Mouse (Mus musculus) hindlimb bud, embryonic 11.5 days (tissue): ENCODE measurements around the gene Fahd2a.

ENCODE experiments used
- DNase-seq: peaks from one replicate; pipeline ENCODE4 v3.0.0-alpha.2; 2012; ENCODE audit warnings: low read depth, low spot score; ENCODE audit errors: extremely low spot score

The Fahd2a gene

DNA sequence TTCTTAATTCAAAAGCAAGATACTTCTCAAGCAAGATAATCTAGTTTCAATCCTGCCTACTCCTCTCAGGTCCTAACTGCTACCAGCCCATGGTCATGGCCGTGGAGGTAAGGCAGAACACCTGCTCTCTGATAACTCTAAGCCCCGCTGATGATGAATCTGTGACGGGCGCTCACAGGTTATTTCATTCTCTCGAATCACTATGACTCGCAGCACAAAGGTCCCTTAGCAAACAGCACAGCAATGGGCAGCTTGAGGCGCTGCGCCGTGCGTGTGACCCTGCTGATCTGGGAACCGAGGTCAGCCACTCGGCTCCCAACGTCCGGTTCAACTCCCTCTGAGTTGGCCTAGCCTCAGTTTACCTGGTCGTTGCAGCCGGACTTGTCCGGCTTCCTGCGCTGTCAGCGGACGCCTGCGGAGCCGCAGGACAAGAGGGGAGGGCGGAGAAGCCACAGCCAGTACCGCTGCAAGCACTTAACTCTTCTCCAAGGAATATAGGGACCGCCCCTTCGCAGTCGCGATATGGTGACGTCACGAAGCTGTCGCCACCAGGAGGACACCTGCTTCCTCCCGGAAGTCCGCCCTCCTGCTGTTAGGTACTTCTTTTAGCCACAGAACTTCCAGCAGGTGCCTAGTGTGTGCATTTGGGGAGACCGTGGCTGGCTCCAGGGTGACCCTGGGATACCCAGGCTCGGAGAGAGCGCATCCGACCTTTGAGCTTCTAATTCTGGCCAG lies at the start of gene Fahd2a:
Gene Fahd2a, minus strand, starts transcription at position 511 of the 735 bp plus-strand sequence.
- DNase-seq: peak; percentile 66

DNA sequence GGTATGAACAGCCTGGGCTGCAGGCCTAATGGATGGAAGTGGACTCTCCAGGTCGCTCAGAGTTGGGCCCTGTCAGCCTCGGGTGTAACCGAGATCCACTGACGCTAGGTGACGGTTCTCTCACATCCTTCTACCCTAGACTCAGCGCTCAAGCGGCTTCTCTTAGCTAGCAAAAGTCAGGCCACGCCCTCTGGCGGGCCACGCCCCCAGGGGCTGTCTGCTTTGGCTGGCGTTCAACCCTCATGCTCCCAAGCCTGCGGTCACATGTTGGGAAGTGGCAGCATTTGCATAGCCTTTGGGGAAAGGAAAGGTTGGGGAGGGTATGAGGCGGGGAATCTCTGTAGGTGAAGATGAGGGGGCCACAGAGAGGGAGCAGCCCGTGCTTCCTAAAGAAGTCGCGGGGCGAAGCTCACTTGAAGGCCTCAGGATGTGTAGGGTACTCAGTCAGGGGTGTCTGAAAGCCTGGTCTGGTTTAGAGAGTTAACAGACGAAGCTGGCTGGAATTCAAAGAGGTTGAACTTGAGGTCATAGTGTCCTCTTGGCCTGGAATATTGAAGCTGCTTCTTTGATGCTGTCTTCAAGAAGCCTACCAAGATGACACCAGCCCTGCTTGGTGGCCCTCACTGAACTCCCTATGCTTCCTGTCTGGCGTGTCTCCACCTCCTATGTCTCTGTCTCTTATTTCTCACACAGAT lies 40.3 kb upstream of the Fahd2a start:
- DNase-seq: peak; percentile 33

DNA sequence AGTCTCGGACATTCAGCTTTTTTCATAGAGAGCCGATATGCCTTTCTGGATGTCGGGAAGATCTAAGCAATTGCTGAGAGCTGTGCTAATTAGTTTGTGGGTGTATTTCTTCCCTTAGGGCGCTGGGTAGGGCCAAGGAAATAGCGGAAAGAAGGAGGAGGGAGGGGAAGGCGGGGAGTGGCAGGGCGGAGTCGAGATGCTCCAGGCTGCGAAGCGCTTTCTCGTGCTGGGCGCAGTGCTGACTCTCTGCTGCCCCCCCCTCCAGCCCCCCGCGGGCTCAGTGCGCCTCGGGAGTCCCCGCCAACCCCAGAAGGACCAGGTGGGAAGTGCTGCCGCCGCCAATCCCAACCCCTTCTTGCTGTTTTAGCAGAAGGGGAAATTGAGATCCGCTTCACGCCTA lies 38.6 kb upstream of the Fahd2a start:
- DNase-seq: no peak

DNA sequence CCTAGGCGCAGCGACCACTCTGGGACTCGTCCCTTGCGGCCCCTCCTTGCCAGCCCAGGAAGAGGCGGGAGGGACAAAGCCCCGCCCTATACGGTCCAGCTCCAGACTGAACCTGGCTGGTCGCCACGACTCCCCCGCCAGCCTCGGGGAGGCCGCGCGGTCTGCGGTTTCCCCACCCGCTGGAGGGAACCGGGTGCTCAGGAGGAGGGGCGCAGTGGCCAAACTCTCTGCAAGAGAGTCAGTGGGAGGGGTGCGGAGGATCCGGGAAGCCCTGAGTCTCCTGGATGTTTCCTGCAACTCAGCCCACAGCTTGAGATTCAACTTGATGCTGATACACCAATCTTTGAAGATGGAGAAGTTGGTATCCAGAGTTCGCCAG lies 38.2 kb upstream of the Fahd2a start:
- no peak for DNase-seq

DNA sequence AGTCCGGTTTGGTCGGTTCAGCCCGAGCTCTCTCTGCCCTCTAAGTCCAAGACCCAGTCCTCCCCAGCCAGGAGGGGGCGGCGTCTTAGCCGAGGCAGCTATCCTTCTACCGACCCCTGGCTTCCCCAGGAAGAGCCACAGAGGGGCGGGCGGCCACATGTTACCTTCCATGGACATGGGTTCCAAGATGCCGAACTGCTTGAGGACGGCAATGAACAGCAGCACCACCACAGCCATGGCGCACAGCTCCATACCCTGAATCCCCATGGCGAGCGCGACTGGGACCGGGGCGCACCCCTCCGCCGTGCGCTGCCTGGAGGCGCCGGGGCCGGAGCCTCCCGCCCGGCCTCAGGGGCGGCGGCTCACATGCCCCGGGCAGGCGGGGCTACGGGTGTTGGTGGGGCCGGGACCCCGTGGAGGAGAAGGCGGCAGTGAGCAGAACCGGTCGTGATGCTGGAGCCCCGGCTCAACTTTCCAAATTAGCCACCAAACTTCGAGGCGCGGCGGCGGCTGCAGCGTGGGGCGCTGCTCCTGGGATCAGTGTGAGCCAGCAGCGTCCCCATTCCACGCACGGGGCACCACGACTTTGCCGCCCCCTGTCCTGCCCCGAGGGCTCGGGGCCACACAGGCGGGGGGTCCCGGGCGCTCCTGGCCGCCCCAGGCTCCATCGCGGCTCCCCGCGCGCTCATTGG lies 37.6 kb upstream of the Fahd2a start:
- no peak for DNase-seq

DNA sequence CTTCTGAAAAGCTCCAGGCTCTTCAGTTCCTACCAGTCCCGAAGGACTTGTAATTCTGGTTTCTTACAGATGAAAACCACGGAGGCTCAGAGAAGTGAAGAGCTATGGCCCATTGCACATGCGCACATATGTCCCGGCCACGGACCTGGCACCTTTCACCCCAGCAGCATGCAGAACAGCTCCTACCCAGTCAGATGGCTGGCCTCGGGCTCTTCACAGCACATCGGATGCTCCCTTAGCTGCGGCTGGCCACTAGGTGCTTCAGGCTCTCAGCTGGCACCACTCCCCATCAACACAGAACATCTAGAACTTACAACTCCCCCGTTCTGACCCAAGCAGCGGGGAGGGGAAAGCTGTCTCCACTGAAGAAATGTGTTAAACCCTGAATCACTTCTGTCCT lies 35.4 kb upstream of the Fahd2a start:
- no peak for DNase-seq

DNA sequence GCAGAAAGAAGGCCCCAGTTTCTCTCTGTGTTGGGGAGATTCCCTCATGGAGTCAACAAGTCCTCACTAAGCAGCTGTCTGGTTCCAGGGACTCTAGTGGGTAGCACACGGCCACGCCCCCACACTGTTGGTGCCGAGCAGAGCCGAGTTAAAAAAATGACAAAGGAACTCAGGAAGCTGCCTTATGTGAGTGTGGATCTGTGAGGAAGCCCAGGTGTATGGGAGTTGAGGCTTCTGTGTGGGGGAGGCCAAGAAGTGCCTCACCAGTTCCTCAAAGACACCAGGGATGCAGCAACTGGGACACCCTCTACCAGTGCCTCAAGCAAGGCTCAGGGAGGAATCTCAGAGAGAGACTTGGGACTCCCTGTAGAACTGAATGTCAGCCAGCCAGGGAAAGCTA lies 34.8 kb upstream of the Fahd2a start:
- no peak for DNase-seq

DNA sequence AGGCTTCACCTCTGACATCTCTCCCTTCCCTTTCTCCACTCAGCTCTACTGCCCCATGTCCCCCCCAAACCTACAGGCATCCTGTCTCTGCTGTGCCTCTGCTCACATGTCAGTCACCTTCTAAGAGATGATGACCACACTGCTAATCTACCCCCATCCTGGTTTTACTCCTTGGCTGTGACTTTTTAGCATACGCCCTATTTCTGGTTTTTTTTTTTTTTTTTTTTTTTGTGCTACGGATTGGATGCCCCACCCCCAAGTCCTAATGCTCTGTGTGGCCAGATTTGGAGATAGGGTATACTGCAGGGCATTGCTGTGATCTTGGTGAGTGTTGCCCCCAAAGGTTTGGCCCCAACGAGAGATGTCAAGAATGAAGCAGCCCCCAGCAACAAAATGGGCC lies 27.9 kb upstream of the Fahd2a start:
- DNase-seq: no peak

DNA sequence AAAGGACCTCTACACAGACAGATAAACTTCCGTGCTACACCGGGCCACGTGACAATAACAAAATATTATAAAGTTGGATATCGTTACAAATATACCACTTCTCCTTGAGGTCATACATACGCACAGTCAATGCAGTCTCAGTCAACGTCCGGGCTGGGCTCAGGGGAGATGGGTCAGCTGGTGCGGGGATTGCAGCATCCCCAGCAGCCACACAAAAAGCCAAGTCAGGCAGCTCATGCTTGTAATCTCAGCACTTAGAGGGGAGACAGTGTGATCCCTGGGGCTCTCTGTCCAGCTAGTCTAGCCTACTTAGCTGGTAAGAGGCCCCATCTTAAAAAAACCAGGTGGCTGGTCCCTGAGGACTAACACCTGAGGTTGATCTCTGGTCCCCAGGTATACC lies 26.9 kb upstream of the Fahd2a start:
- no peak for DNase-seq

DNA sequence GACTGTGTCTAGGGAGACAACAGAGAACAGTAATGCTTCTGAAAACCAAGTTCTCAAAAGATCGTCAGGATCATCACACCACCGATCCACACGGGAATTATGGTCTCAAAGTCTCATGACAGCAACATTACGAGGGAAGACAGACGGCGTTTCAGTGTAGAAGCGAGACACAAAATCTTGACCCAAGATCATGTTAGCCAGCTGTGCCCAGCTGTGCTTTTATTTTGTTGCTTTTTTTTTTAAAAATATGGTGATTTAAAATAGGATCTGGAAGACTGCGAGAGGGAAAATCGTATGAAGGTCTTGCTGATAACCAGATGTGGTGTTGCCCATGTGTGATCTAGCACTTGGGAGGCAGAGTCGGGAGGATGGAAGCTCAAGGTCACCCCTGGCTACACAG lies 26.3 kb upstream of the Fahd2a start:
- DNase-seq: no peak

DNA sequence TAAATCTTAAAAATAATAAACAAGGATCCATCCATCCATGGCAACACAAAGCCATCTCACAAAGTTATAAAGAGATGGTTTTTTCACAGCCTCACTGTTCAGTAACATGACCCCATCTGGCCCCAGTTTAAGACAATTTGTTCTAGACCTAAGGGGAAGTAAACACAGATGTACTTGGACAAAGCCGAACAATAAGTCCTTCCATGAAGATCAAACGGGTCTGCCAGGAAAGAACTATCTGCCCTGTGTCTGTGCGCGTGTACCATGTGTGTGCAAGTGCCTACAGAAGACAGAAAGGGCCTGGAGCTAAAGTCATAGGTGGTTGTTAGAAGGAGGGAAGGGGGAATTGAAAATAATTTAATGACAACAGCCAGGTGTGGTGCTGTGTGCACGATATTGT lies 25.8 kb upstream of the Fahd2a start:
- no peak for DNase-seq

DNA sequence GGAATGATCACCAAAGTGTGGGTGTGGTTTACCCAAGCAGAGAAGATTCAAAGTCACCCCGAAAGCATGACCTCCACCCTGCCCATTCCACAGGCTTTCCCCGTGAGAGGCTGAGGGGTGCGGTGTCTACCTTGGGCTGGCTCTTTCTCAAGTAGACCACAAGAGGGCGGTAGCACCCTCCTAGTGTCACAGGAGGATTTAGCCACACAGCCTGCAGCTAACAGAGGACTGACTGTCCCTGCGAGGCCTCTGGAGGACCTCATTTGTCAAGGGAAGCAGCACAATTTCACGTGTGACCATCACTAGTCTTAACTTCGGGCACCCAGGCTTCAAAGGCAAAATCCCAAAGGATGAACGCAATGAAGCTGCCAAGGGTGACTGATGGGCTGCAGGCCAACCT lies 17.9 kb upstream of the Fahd2a start:
- peak; percentile 39 for DNase-seq

DNA sequence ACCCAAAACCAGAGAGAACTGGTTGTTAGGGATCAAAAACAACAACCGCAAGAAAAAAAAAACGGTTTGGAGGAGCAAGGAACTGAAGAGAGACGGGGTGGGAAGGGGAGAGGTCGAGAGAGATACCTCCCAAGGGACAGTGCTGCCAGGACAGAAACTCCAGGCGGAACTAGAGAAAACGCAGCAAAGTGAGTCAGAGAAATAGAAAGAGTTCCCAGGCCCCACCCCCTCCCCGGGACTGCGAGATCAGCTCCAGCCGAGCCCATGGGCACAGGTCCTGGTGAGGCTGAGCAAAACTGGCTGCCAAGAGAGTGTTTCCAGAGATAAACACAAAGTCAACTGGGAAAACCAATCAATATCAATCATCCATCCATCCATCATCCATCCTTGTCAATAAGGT lies 17.0 kb upstream of the Fahd2a start:
- DNase-seq: no peak

DNA sequence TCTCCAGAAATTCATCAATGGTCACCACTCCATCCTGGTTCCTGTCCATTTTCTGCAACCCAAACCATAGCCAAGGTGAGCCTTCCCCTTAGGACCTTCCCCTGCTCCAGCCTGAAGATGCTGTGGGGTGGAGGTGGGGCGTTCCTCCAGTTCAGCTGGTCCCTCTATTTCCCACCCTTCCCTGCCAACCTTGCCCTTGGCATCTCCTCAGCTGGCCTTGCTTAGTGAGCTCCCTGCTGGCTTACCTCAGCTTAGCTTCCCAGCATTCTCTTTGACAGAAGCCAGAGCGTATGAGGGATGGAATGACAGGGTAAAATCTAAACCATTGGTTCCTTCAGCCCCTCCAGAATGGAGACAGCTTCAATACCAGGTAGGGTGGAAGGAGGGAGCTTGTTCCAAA lies 15.0 kb upstream of the Fahd2a start:
- no peak for DNase-seq

DNA sequence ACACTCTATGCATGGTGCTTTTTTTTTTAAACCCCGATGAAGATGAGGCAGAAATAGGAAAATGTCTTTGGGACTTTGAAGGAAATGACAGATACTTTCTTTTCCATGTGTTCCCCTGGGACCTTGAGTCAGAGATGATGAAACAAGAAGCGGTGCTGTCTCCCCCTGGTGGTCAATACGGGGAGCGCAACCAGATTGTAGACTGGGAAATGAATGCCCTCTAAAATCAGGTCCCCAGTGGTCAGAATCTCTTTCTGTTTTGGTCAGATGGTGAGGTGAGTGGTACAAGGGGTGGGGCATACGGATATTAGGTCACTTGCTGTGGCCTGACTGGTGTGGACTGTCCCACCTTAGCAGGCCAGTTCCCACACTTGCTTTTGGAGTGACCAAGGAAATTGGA lies 9.4 kb upstream of the Fahd2a start:
- DNase-seq: peak; percentile 37

DNA sequence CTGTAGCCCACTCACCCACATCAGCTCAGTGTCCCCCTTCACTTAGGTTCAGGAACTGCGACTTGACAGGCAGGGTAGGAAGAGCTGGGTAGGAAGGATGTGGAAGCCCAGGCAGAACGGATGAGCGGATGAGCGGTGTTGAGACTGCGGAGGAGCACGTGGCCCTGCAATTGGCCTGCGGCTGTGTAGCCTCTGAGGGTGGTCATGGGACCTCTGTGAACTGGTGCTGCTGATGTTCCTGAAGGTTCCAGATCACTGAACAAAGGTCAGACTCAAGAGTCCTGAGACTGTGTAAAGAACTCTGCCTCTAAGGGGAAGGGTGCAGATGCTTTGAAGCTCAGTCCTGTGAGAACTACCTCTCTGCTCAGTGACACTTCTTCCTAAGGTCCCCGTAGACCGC lies 8.8 kb upstream of the Fahd2a start:
- DNase-seq: no peak

DNA sequence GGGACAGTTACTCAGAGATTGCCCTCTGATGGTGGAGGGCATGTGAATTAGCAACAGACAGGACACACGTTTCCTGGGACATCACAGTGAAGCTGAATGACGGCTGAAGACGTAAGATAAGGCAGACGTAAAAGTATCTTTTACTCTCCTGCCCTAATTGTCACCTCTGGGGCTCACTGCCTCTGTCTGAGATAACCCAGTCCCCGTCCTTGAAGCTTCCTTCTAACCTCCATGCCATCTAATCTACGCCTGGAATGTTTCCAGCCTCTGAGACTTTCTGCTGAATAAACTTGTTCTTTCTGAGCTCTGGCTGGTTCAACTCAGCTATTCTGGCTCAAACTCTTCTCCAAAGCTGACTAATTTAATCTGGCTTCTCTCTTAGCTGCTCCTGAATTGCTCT lies 7.4 kb upstream of the Fahd2a start:
- DNase-seq: no peak

DNA sequence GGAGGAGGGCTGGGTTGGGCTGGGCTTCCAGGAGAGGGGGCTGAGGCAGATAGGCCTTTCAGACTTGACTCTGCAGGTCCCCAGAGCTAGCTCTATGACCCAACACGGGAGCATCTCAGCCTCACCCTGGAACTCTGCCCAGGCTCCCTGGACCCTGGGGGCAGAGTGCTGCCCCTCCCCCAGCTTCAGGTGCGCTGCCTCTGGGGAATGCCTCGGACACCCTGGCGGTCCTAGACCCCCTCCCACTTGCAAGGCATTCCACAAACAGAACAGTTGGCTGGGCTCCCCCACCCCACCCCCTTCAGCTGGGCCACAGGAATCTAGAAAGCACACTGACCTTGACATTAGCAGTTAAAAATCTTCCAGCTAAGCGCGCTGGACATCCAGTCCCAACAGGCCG lies 5.3 kb upstream of the Fahd2a start:
- DNase-seq: no peak

DNA sequence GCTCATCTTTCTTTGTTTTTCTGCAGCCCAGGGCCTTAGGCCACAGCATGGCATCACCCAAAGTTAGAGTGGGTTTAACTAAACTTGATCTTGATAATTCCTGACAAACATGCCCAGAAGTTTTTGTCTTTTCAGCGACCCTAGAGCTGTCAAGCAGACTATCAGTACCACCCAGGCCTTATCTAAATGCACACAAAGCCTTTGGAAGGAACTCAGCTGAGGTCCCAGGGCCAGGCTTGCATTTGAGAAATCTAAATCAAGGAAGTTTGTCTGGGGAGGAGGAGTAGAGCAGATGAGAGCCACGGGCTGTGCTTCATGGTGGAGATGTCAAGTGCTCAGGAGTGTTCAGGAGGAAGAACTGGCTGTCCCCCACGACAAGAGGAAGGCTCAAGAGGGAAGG lies 2.5 kb upstream of the Fahd2a start:
- DNase-seq: no peak

DNA sequence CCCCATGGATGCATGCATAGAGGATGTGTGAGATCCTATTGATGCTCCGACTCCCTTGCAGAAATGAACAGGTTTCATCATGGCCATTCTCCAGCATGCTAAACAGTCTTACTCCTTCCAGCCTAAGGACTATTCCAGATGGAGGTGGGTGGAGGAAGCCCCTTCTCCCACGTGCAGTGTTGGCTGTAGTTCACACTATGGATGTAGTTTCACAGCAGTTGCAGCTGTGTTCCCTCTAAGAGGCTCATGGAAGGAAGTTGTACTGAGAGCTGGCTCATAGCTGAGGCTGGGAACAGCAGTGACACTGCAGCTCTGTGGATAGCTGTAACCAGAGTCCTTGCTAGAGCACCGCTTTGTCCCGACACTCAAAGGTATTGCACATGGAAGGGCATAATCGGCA lies 6.7 kb downstream of the Fahd2a start:
- DNase-seq: no peak

DNA sequence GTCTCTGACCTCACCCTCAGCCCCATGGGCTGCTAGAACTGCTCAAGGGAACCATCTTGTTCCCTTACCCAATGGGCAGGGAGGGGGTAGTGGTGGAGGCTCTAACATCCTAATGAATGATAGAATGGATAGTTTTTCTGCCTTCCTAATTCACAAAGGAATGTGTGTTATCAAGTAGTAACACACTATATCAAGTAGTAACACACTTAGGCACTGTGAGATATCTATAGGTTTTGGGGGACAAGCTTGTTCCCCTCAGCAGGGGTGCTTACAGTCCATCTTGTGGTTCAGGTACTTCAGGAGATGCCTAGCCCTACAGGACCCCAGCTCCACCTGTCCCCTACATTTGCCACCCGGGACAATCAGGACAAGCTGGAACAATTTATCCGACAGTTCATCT lies 8.8 kb downstream of the Fahd2a start:
- no peak for DNase-seq

DNA sequence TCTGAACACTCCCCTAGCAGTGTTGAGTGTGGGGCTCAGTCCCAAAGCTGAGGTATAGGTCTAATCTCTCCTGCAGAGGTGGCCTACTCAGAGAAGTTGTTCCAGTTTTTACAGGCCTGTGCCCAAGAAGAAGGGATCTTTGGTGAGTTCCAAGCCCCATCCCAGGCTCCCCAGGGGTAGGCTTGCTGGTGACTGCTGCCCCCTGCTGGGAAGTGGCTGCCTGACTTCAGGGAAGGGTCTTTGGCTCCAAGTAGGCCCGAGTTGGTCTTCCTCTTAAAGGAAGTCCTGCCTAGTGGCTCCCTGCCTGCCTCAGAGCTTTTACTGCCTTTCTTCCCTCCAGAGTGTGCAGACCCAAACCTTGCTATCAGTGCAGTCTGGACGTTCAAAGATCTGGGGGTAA lies 9.2 kb downstream of the Fahd2a start:
- DNase-seq: no peak
